1 mouse cellular context compared by ENCODE assay signal in genomic region chr13:119258515-119258914, GRCm38 (mm10).
TF ChIP-seq lines count a peak whose summit lies in the region.

No protein-coding gene starts in this region.

TF ChIP-seq in CH12.LX, 34 proteins besides CTCF, POLR2A, EP300 and RAD21 (continued from another document):
- TF ChIP-seq CHD2 (IDR thresholded peaks at IDR 0.05; ENCODE audit: low read length) (no peak), RCOR1 (conservative IDR thresholded peaks at IDR 0.05; ENCODE audit: low read depth, low read length) (no peak), TCF12 (IDR thresholded peaks at IDR 0.05; ENCODE audit: low read depth, low read length) (no peak), PAX5 (IDR thresholded peaks at IDR 0.05; ENCODE audit: low read length) (no peak), CHD1 (IDR thresholded peaks at IDR 0.05; ENCODE audit: low read depth, low read length) (no peak), BHLHE40 (IDR thresholded peaks at IDR 0.05; ENCODE audit: low read depth, low read length) (no peak)
TF ChIP-seq in CH12.LX: peak in this region for 0.
